Mouse (Mus musculus) left cerebral cortex, postnatal 4 days (tissue): Measurements from ENCODE around the gene Tmem50a. TPM values are rescaled to one million over a fixed set of nuclear protein-coding genes. Genes with fewer than 3 reads are reported as not detected.

Source experiments
- DNase-seq: peaks from one replicate; pipeline ENCODE4 v3.0.0-alpha.2; 2022
- intact Hi-C: fragments of 180-260 bp; cut with DNase I; formaldehyde crosslinking; loops from one replicate; pipeline ENCODE4 v1.15.1; 2025
- total RNA-seq, 2 experiments: library from RNA; stranded (reverse); gene quantifications; 2 replicates each; pipeline ENCODE4 v1.2.3; 2021

Gene Tmem50a
- total RNA-seq, 2 experiments from 2014 or later = 117 to 120 TPM

DNA sequence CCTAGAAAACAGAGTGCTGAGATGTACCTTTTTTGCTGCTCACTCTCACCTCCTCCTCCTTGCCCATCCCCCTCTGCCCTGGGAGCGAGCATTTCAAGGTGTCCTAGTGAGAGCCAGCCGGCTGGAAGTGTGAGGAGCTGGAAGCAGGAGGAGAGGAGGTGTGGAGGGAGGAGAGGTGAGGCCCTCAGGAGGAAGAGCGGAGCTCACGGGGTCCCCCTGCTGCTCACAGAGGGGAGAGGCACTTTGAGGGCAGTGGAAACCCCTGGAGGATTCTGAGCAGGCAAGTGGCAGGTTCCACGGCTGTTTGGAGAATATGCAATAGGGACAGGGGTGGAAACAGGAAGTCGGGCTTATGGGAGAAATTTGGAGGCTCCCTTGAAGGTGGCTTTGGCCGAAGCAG is 31.6 kb downstream of the Tmem50a start:
- intact Hi-C loops = no loop called here
- peak; percentile 28 for DNase-seq

GRCm38 (mm10) chr4:134880041-134880440 is 34.8 kb downstream of the Tmem50a start:
- DNase-seq = no peak

DNA sequence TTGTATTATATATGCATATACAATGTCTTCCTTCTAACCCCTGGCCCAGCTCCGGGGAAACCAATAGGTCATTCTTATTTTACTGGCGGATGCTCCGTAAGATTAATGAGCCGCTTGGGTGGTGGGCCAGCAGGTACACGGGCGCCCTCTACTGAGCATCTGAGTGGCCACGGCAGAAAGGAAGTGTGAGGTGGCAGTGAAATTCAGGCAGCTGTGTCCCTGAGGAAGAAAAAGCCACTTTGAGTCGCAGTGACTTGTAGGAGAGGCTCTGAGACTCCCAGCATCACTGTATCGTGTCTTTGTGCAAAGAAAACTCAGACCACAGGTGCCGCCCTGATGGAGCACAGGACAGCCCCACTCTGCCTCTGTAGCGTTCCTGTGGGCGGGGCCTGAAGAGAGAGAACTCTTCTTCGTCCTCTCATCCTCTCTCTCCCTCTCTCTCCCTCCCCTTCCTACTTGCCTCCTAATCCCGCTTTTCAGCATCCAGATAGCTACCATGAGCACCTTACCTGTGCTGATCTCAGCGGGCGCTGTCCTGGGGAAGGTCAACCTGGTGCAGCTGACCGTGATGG is 35.3 kb downstream of the Tmem50a start:
- intact Hi-C loops = no loop called here
- peak; percentile 77 for DNase-seq

More at GRCm38 (mm10) chr4:134880041-134880440, 34.8 kb downstream of the Tmem50a start:
- intact Hi-C loops = no loop called here

DNA sequence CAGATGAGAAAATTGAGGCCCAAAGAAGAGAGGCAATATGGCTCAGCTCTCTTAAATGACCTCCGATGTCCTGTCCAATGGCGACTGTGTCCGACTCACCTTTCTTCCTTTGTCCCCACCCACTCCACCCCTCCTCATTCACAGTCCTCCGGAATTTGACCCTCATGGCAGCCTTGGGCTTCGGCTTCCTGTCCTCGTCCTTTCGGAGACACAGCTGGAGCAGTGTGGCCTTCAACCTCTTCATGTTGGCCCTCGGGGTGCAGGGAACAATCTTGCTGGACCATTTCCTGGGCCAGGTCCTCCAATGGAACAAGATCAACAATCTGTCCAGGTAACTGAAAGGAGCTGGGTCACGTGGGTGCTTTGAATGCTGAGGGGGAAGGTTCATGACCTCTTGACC is 38.7 kb downstream of the Tmem50a start:
- intact Hi-C loops = no loop called here

DNA sequence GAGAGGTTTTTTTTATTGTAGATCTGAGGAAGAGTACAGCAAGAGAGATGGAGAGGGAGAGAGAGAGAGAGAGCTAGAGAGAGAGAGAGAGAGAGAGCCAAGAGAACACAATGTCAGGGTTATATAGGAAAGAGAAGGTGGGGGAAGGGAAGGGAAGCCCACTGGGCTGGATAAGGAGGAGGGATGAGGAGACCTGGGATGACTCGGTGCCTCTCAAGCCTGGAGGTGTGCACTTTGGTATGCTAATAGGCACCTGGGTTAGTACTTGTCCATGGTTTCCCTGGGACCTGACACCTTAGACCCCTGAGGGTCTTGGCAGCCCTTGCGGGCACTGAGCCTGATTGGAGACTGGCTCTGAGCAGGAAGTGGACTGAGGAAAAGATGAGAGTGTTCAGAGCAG is 42.9 kb downstream of the Tmem50a start:
- DNase-seq = no peak
- intact Hi-C loops = no loop called here

More for the DNA sequence above, 38.7 kb downstream of the Tmem50a start:
- no peak for DNase-seq

- no peak for DNase-seq
- intact Hi-C loops = no loop called here
Observed at GRCm38 (mm10) chr4:134871477-134871876, 43.3 kb downstream of the Tmem50a start.

DNA sequence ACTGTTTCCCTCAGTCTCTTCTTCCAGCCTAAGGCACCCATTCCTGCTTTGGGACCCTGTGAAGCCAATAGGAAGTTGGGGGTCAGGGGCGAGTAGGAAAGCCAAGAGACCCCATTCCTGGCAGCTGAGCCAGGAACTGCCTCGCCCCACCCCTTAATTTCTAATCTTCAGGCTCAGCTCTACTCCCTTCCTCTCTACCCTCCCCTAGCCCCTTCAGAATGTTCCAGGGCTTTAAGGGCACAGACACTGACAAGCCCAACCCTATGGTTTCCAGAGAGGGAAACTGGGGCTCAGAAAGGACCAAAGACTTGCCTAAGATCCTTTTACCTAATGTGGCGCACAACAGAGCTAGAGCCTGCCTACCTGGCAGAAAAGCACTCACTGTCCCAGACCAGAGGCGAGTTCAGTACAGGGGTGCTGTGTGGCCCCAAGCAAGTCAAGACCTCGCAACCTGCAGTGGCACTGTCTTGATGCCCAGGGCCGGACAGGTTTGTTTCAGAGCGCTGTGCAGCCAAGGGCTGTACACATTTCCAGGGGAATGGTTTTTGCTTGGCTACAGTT is 44.9 kb downstream of the Tmem50a start:
- DNase-seq = no peak
- intact Hi-C loops = no loop called here

DNA sequence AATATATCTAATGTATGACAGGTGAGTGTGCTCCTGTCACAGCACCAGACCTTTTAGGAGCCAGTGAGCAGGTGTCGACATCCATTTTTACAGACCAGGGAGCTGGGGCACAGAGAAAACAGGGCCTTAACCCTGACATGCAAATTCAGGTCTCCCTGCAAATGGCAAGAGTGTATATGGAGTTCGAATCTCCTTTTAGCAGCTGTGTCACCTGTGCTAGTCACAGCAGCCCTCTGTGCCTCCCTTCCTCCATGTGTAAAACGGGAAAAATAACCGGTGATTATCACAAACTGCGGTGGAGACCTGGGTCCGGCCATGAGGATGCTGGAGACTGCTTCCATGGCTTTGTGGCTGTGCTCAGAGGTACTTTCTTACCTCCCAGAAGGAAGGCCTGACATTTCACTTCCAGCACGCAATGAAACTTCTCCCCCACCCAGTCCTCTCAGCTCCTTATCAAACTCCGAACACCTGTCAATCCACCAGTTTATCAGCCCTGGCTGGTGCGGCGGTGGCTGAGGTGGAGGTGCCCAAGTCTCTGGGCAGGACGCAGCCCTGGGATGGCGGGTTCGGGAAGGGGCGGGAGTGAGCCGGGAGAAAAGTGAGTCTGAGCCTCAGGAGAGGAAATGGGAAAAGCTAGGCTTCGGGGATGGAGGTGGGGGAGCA is 45.6 kb downstream of the Tmem50a start:
- intact Hi-C loops = no loop called here
- DNase-seq = no peak

DNA sequence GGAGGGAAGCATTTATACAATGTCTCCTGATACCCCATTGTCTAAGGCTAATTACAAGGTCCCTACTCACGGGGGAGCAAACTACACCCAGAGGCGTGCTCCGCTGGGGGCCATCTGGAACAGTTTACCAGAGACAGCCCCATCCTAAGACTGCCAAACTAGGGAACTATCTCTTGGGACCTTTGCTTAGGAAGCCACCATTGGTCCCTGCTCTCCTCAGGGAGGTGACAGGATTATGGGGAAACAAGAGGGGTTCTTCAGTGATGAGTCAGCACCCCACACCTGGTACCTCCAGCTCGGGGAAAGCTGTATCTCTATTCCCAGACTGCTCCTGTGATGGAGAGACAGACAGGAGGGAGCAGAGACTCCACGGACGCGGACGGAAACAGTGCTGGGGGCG is 46.3 kb downstream of the Tmem50a start:
- no peak for DNase-seq
- intact Hi-C loops = no loop called here

GRCm38 (mm10) chr4:134868065-134868464 is 46.8 kb downstream of the Tmem50a start:
- DNase-seq = no peak
- intact Hi-C loops = no loop called here

DNA sequence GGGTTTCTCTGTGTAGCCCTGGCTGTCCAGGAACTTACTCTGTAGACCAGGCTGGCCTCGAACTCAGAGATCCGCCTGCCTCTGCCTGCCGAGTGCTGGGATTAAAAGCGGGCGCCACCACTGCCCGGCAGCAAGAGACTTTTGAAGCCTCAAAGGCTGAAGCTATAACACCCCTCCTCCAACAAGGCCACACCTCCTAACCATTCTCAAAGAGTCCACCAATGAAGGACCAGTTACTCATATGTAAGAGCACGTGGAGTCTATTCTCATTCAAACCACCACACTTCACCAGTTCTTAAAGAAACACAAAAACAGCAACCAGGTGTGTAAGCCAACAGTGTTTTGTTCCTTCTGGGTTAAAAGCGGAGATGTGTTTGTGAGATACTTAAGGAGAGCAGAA is 47.2 kb downstream of the Tmem50a start:
- DNase-seq = no peak
- intact Hi-C loops = no loop called here

DNA sequence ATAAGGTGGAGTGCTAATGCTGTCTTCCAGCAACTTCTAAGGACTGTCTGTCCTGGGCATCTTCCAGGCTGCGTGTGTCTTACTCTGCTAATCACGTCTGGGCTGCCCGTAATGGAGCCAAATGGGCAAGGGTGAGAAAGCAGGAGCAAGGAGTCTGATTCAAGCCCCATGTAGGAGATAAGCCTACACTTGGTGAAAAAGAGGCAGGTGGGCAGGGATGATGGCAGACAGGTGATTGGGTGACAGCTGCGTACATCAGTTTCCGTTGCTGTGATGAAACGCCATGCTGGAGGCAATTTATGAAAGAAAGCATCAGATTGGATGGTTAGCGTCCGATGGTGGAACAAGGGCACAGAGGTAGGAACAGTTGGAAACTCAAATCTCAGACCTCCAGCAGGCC is 47.6 kb downstream of the Tmem50a start:
- intact Hi-C loops = no loop called here
- no peak for DNase-seq

DNA sequence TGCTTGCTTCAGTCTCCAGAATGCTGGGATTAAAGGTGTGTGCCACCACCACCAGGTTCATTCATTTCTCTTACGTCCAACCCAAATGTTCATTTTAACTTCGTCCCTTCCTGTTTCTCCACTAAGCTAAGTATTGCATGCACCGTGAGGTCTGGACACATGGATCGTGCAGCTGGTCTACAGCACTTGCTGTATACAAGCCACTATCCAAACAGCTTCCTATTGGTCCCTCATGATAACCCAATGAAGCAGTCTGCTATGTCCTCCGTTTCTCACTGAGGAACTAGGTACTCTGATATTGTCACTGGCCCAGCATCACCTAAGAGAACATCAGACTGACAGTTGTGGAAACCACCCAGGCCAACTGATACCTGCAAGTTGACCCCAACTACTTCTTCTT is 49.0 kb downstream of the Tmem50a start:
- DNase-seq = no peak
- intact Hi-C loops = no loop called here

- intact Hi-C loops = no loop called here
Observed at GRCm38 (mm10) chr4:134865340-134865739, 49.5 kb downstream of the Tmem50a start.

GRCm38 (mm10) chr4:134863937-134864729 is 50.7 kb downstream of the Tmem50a start, which contains the start of gene Rhd:
Gene Rhd, plus strand, starts transcription at chr4:134864536.
- no peak for DNase-seq
- intact Hi-C loops = no loop called here

More at GRCm38 (mm10) chr4:134865340-134865739, 49.5 kb downstream of the Tmem50a start:
- no peak for DNase-seq

DNA sequence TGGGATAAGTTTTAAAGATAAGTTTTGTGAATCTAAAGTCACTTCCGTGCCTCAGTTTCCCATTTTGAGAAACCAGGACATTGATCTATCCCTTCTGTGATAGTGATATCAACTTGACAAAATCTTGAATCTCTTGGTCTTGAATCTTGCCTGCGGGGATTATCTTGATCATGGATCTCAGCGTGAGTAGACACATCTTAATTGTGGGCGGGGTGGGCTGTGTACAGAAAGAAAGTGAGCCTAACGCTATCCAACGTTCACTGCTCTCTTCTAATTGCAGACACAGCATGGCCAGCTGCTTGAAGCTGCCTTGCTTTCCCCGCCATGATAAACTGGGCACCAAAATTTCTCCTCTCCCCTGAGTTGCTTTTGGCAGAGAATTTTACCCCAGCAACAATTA is 51.8 kb downstream of the Tmem50a start:
- DNase-seq = no peak
- intact Hi-C loops = no loop called here

DNA sequence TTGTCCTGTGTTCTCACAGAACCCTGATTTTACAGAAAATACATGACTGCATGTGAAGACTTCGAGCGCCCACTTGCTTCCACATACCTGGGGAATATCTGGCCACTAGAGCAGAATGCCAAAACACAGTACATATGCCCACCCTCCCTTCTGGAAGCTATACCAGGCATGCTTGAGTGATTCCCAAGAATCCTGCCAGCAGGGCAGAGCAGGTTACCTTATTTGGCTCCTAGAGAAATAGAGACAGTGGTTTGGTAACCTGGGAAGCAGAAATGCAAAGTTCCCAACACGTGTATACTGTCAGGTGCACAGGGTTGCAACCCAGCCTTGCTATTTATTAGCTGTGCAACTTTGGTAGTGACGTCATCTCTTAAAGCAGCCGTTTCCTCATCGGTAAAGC is 52.9 kb downstream of the Tmem50a start:
- DNase-seq = no peak
- intact Hi-C loops = no loop called here

DNA sequence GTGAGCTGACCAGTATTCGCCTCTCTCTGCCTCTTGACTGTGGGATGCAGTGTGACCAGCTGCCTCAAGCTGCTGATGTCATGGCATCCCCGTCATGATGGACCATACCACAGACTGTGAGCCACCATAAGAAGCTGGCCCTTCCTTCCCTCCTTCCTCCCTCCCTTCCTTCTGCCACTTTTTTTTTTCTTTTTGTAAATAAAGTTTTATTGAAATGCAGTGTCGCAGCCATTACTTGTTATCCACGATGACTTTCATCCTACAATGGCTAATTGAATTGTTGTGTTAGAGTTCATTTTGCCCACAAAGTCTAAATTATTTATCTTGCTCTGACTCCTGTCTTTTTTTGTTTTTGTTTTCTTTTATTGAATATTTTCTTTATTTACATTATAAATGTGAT is 56.3 kb downstream of the Tmem50a start:
- intact Hi-C loops = no loop called here
- DNase-seq = no peak

DNA sequence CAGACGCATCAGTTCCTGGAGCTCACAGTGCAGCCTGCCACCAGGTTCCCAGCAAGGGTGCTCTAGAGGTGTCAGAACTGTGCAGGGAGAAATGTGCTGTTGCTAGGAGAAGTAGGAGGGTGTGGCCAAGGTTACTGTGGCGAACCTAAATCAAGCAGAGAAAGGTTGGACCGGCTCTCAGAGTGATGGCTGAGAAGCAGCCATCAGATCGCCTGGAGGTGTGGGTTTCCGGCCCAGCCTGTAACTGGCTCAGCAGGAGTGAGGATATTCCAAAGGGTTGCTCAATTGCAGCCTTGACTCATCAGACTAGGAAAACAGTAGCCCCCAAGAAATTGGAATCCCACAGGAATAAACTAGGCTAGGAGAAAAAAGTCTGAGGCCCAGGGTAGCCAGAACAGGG is 58.3 kb downstream of the Tmem50a start:
- no peak for DNase-seq
- intact Hi-C loops = no loop called here

DNA sequence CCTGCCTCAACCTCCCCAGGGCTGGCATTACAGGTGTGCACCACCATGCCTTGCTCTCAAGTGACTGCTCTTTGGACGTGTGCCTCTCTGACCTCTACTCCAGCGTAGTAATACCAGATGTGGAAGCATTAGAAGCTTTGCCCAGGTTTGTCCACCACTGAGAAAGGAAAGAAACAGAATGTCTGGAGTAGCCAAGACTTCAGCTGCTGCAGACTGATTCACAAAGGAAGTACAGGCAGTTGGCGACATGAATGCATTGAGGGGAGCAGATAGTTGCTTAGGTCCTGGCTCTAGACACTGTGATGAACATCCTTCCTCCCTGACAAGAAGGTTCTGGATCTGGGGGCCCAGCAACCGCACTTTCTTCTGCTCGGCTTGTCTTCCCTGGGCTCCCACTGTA is 58.8 kb downstream of the Tmem50a start:
- intact Hi-C loops = no loop called here
- no peak for DNase-seq

DNA sequence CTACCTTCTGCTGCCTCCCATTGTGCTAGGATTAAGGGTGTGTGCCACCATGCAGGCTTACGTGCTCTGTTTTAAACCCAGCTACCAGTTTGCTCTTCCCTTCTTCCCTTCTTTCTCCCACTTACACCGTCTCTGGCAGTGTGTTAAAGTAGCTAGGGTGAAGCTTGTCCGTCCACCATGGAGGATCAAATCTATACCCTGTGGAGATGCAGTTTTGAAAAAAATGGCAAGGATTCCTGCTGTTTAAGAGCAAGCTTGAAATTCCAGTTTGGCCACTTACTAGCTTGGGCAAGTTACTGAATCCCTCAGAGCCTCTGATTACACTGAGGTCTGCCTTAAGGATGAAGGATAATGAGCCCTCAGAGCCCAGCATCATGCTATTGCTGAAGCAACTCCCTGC is 59.5 kb downstream of the Tmem50a start:
- DNase-seq = no peak
- intact Hi-C loops = no loop called here
